Mouse (Mus musculus) embryonic facial prominence, embryonic 11.5 days (tissue): ENCODE measurements around the gene Dnajb7. TPM values are rescaled to one million over a fixed set of nuclear protein-coding genes. Genes with fewer than 3 reads are reported as not detected.

Source experiments
- ATAC-seq: fragments of 200-750 bp; cut with Nextera tagmentation; replicated peaks from 2 replicates; pipeline ENCODE4 v1.8.0; 2017; ENCODE audit warnings: low read depth; ENCODE audit not compliant: insufficient number of reproducible peaks, low FRiP score, low TSS enrichment
- DNase-seq: peaks from one replicate; pipeline ENCODE4 v3.0.0-alpha.2; 2015; ENCODE audit warnings: low spot score
- H3K27ac ChIP-seq: fragments of 300-500 bp; sonication (generic); replicated peaks from 2 replicates; pipeline ENCODE4 v1.5.1; 2014; ENCODE audit warnings: mild to moderate bottlenecking, low read depth, low read length, control low read depth
- H3K27me3 ChIP-seq: fragments of 300-500 bp; sonication (generic); 2 replicates; pipeline ENCODE4 v1.6.1; 2014; ENCODE audit warnings: mild to moderate bottlenecking, low read length, moderate library complexity, mixed read lengths; ENCODE audit not compliant: control insufficient read depth, insufficient read depth
- H3K36me3 ChIP-seq: fragments of 300-500 bp; sonication (generic); replicated peaks from 2 replicates; pipeline ENCODE4 v1.6.1; 2014; ENCODE audit warnings: low read depth, mild to moderate bottlenecking, low read length, moderate library complexity, mixed read lengths; ENCODE audit not compliant: control insufficient read depth, insufficient read depth
- H3K4me1 ChIP-seq: fragments of 300-500 bp; sonication (generic); 2 replicates; pipeline ENCODE4 v1.6.1; 2014; ENCODE audit warnings: low read length, mixed read lengths; ENCODE audit not compliant: control insufficient read depth, insufficient read depth
- H3K4me2 ChIP-seq: fragments of 300-500 bp; sonication (generic); 2 replicates; pipeline ENCODE4 v1.6.1; 2014; ENCODE audit warnings: low read depth, mild to moderate bottlenecking, control low read depth, low read length, moderate library complexity
- H3K4me3 ChIP-seq: fragments of 300-500 bp; sonication (generic); 2 replicates; pipeline ENCODE4 v1.5.1; 2014; ENCODE audit warnings: low read depth, low read length, control low read depth
- H3K9ac ChIP-seq: fragments of 300-500 bp; sonication (generic); replicated peaks from 2 replicates; pipeline ENCODE4 v1.6.1; 2014; ENCODE audit warnings: mild to moderate bottlenecking, control low read depth, low read length
- H3K9me3 ChIP-seq: fragments of 300-500 bp; sonication (generic); replicated peaks from 2 replicates; pipeline ENCODE4 v1.6.1; 2016; ENCODE audit warnings: mild to moderate bottlenecking, low read length, inconsistent platforms, mixed read lengths; ENCODE audit not compliant: control insufficient read depth
- WGBS: fragments of 180-500 bp; shearing (Covaris S2); extraction: QIAGEN DNeasy Blood & Tissue Kit; methylation state at CpG from one replicate; pipeline ENCODE4 v1.1.7; 2014; 5-methylcytosine and 5-hydroxymethylcytosine counted together
- polyA plus RNA-seq: library from polyadenylated mRNA; unstranded; fragments of >200 nt; fragmentation: Nextera tagmentation; extraction: Ambion mirVana; gene quantifications from 2 replicates; pipeline ENCODE4 v1.2.1, GENCODE M21; 2014

Gene Dnajb7
- polyA plus RNA-seq, 1 experiment from 2014 or later: 0.45 TPM

- peaks cover 4% of the 10 kb centered on the region; the same call in 1 of the 2 replicates for H3K36me3 ChIP-seq
- H3K4me3 ChIP-seq: no peak overlapping the region
- H3K27me3 ChIP-seq: no peaks in the 10 kb centered on the region
- ATAC-seq: no peak
- H3K4me2 ChIP-seq: no peak overlapping the region
- DNase-seq: no peak
- H3K9me3 ChIP-seq: no peaks in the 10 kb centered on the region
- no peak overlapping the region for H3K9ac ChIP-seq
- no peaks in the 10 kb centered on the region for H3K4me1 ChIP-seq
- H3K27ac ChIP-seq: no peak overlapping the region
- 91% methylated on average over 1 of the region's 1 CpGs for WGBS
Observed at GRCm38 (mm10) chr15:81364271-81364670, 43.8 kb downstream of the Dnajb7 start.

DNA sequence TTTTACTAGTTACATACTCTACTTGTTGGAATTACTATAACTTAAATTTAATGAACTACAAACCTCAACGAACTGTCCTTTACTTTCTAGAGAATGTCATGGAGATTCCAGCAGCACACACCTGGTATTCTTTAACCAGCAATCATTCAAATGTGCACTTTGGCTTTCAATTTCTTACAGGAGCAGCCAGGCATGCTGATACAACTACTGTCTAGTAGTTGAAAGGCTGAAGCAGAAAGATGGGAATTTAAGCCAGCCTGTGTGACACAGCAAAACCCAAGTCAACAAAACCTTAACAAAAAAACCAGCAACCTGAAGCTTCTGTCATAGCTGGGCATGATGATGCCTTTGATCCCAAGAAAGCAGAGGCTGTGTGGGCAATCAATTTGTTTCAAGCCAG, 45.6 kb downstream of the Dnajb7 start:
- Histone ChIP-seq H3K4me1 (no peaks in the 10 kb centered on the region), H3K9ac (no peak overlapping the region), H3K4me2 (no peak overlapping the region), H3K36me3 (no peaks in the 10 kb centered on the region), H3K4me3 (no peak overlapping the region), H3K9me3 (no peaks in the 10 kb centered on the region), H3K27me3 (no peaks in the 10 kb centered on the region), H3K27ac (no peak overlapping the region)
- WGBS: 88% methylated on average over 1 of the region's 1 CpGs
- DNase-seq (no peak), ATAC-seq (no peak)

DNA sequence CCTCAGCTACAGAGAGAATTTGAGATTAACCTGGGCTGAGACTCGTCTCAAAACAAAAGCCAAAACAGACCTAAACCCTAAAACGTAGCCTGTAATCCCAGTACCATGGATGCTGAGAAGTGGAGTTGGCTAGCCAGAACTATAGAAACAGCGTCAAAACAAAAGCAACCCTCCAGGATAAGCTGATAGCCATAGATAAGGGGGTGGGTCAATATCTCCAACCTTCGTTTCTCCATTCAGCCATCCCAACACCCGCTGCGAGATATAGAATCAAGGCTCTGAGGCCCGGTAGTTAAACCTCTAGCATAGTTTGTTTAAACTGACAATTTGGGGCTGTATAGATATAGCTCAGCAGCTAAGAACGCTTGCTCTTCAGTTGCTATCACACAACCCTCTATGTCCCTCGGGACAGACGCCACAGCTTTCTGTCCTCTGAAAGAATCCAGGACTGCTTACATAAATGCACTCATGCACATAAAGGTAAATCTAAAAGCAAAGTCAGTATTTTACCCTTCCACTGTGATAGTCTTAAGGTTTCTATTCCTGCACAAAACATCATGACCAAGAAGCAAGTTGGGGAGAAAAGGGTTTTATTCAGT, 46.6 kb downstream of the Dnajb7 start:
- Histone ChIP-seq H3K9ac (no peak overlapping the region), H3K9me3 (no peaks in the 10 kb centered on the region), H3K36me3 (no peaks in the 10 kb centered on the region), H3K4me2 (no peak overlapping the region), H3K27ac (no peak overlapping the region), H3K4me3 (no peak overlapping the region), H3K4me1 (no peaks in the 10 kb centered on the region), H3K27me3 (no peaks in the 10 kb centered on the region)
- DNase-seq: no peak
- no peak for ATAC-seq
- WGBS: 51% methylated on average over 10 of the region's 10 CpGs

DNA sequence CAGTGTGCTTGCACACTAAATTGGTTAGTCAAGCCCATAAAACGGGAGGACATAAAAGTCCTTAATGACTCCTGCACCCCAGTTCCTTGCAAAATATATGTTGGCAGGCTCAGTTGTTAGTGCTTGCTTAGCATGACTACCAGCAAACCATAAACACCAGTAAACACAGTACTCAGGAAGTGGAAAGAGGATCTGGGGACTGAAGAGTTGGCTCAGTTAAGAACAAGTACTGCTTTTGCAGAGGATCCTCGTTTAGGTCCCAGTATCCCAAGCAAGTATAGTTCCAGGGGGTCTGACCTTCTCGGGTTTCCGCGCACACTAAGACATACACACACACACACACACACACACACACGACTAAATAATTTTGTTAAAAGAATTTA, 47.1 kb downstream of the Dnajb7 start:
- Histone ChIP-seq H3K27me3 (no peaks in the 10 kb centered on the region), H3K4me1 (no peaks in the 10 kb centered on the region), H3K9me3 (no peaks in the 10 kb centered on the region), H3K4me3 (peak overlapping the region; percentile 44), H3K36me3 (no peaks in the 10 kb centered on the region), H3K9ac (no peak overlapping the region), H3K27ac (no peak overlapping the region), H3K4me2 (peak overlapping the region; percentile 51)
- ATAC-seq: peak; percentile 70
- no peak for DNase-seq
- 33% methylated on average over 6 of the region's 6 CpGs for WGBS

DNA sequence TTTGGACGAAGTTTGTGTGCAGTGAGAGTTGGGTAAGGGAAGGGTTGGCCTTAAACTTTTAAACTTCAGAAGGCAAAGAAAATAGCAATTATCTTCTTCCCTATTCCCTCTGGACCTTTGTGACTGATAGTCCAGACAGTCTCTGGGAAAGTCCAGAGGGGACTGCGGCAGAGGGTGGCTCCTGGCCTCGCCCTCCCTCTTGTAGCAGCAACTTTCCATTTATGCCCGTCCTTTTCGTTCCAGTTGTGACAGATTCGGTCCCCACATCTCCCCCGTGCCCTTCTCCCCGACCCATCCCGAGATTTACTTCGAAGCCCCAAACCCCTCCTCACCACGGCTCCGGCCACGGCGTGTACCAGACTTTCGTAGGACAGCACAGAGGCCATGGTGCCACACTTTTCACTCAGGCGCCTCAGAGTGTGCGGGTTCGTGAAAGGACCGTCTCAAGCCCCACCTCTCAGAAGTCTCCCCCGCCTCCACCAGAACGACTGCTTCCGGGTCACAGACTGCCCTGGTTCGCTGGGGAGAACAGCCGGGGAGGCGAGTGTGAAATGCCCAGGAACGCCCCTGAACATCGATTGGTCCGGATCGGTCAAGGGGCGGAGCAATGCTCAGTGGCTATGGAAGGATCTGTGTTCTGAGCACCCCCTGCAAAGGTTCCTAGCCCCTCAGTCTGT, 47.6 kb downstream of the Dnajb7 start, which contains the start of gene Slc25a17:
Gene Slc25a17, minus strand, starts transcription at position 468 of the 677 bp plus-strand sequence.
- under 1% methylated on average over 30 of the region's 30 CpGs for WGBS
- peak; percentile 99 for ATAC-seq
- peak within 1 kb of the TSS; percentile 63 for H3K9ac ChIP-seq
- peak; percentile 98 for DNase-seq
- H3K27ac ChIP-seq: peak within 1 kb of the TSS; percentile 1; the same call in 1 of the 2 replicates
- H3K4me3 ChIP-seq: peak within 1 kb of the TSS; percentile 44
- H3K27me3 ChIP-seq: no peaks in the 10 kb centered on the region
- no peaks in the 10 kb centered on the region for H3K36me3 ChIP-seq
- H3K4me1 ChIP-seq: no peaks in the 10 kb centered on the region
- peak within 1 kb of the TSS; percentile 51 for H3K4me2 ChIP-seq
- no peaks in the 10 kb centered on the region for H3K9me3 ChIP-seq

- DNase-seq (no peak), ATAC-seq (no peak)
- H3K27me3 ChIP-seq: no peaks in the 10 kb centered on the region
- H3K4me1 ChIP-seq: no peaks in the 10 kb centered on the region
- no peak overlapping the region for H3K4me3 ChIP-seq
- H3K9ac ChIP-seq: no peak overlapping the region
- no peak overlapping the region for H3K27ac ChIP-seq
- no peaks in the 10 kb centered on the region for H3K36me3 ChIP-seq
- no peaks in the 10 kb centered on the region for H3K9me3 ChIP-seq
- whole genome bisulfite sequencing: 91% methylated on average over 5 of the region's 5 CpGs
- no peak overlapping the region for H3K4me2 ChIP-seq
Observed at GRCm38 (mm10) chr15:81359421-81359820, 48.7 kb downstream of the Dnajb7 start.

- Histone ChIP-seq H3K36me3 (no peaks in the 10 kb centered on the region), H3K9me3 (no peaks in the 10 kb centered on the region), H3K4me1 (no peaks in the 10 kb centered on the region), H3K9ac (no peak overlapping the region), H3K27ac (no peak overlapping the region), H3K4me3 (no peak overlapping the region), H3K4me2 (no peak overlapping the region), H3K27me3 (no peaks in the 10 kb centered on the region)
- 86% methylated on average over 3 of the region's 3 CpGs for WGBS
- DNase-seq: no peak
- no peak for ATAC-seq
Observed at GRCm38 (mm10) chr15:81358943-81359342, 49.2 kb downstream of the Dnajb7 start.

DNA sequence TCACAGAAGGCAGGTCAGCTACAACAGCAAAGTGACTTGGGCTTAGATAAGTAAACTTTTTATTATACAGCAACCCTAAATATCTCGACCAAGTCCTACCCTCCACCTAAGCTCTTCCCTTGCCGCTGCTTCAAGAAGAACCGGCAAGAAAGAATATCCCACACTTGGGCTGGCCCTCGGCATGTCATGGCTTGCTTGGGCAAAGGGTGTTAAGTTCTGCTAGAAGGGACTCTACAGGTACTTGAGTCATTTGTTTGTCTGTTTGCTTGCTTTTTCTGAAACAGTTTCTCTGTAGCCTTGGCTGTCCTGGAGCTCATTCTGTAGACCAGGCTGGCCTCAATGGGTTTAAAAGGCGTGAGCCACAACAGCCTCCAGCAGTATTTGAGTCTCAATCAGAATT, 51.2 kb downstream of the Dnajb7 start:
- no peak overlapping the region for H3K9ac ChIP-seq
- WGBS: 55% methylated on average over 5 of the region's 5 CpGs
- no peaks in the 10 kb centered on the region for H3K27me3 ChIP-seq
- no peaks in the 10 kb centered on the region for H3K36me3 ChIP-seq
- H3K4me2 ChIP-seq: no peak overlapping the region
- H3K9me3 ChIP-seq: no peaks in the 10 kb centered on the region
- ATAC-seq (no peak), DNase-seq (no peak)
- H3K4me1 ChIP-seq: no peaks in the 10 kb centered on the region
- H3K4me3 ChIP-seq: no peak overlapping the region
- H3K27ac ChIP-seq: no peak overlapping the region
